Mouse (Mus musculus) myocyte (in vitro differentiated cells): ENCODE results near the gene Lyve1.

ENCODE experiments used
- POLR2A ChIP-seq: IDR thresholded peaks from one replicate; pipeline ENCODE4 v1.6.1; 2011; ENCODE audit warnings: low read depth, mild to moderate bottlenecking, control low read depth, moderate library complexity; ENCODE audit not compliant: insufficient read length
- USF1 ChIP-seq: IDR thresholded peaks from one replicate; pipeline ENCODE4 v1.6.1; 2011; ENCODE audit warnings: low read depth, mild to moderate bottlenecking, control low read depth, moderate library complexity

GRCm38 (mm10) chr7:110867116-110867515 is 4.1 kb upstream of the Lyve1 start:
- TF ChIP-seq POLR2A (no peak), USF1 (no peak)
